Comparison of ENCODE assay signal across 11 mouse cellular contexts in the genomic region with DNA sequence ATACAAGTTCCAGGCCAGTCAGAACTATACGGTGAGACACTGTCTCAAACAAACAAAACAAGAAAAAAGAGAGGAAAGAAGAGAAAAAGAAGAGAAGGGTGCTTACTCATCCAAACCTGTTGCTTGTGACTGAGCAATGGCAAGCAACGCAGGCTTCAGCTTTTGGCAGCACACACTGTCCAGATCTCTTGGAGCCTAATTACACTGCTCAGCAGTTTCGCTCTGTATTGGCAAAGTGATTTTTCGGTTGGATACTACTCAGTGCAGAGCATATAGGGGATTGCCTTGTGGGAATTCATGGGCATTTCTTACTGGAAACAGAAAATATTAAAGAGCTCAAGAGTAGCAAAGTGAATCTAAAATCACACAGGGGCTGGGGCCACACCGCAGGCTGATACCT. TPM values are rescaled to one million over a fixed set of nuclear protein-coding genes. Genes with fewer than 3 reads are reported as not detected.
A peak's percentile ranks its signal among the peaks of the same experiment; 100 is the strongest.
DNase-seq lines count a peak whose midpoint lies in the region; ATAC-seq and TF ChIP-seq lines count a peak whose summit lies in the region.
"Had no signal": no experiment of that assay in that cellular context is flagged by ENCODE, and none has a peak within 500 bp of the region (broad histone marks: within the 10 kb centered on the region; RNA-seq: fewer than 3 reads in every experiment).

No protein-coding gene starts in this region.

- intact Hi-C loops in gastrocnemius, postnatal 14 days (cut with DNase I; ENCODE audit: low total_unique reads): no loop called here

- no peaks in the 10 kb centered on the region for H3K27me3 ChIP-seq in liver, embryonic 11.5 days (replicated peaks; ENCODE audit: control insufficient read depth, insufficient read depth, low read length)
- H3K27me3 ChIP-seq in midbrain, embryonic 15.5 days (replicated peaks): no peaks in the 10 kb centered on the region
- H3K27me3 ChIP-seq: hindbrain, embryonic 12.5 days had no signal

- 74% methylated on average over 5 of the region's 5 CpGs for WGBS in lung, adult 2 months
- 76% methylated on average over 5 of the region's 5 CpGs for WGBS in liver, embryonic 11.5 days
- WGBS in midbrain, embryonic 15.5 days: 74% methylated on average over 5 of the region's 5 CpGs

- H3K9ac ChIP-seq in liver, embryonic 11.5 days (ENCODE audit: low read depth, low read length): no peak overlapping the region
- H3K9ac ChIP-seq in midbrain, embryonic 15.5 days: no peak overlapping the region
- H3K9ac ChIP-seq: hindbrain, embryonic 12.5 days; liver, embryonic 14.5 days had no signal

- H3K4me1 ChIP-seq in lung, adult 2 months (ENCODE audit: control insufficient read depth, insufficient read depth, low read length): no peaks in the 10 kb centered on the region
- H3K4me1 ChIP-seq in liver, embryonic 11.5 days (replicated peaks; ENCODE audit: control insufficient read depth, insufficient read depth, low read length): no peaks in the 10 kb centered on the region; the same call in 1 of the 2 replicates
- H3K4me1 ChIP-seq in midbrain, embryonic 15.5 days: peaks cover 17% of the 10 kb centered on the region

- no peak for TF ChIP-seq POLR2A in lung, adult 2 months (IDR thresholded peaks at IDR 0.05; ENCODE audit: borderline replicate concordance, extremely low read depth, low read depth, low read length)

- DNase-seq in gastrocnemius, adult 18-20 months (ENCODE audit: low spot score): peak; percentile 79
- DNase-seq in gastrocnemius, postnatal 14 days: no peak
- peak; percentile 9 to 18 for DNase-seq in lung, adult 18-20 months
- no peak for DNase-seq in lung, adult 2 months
- peak; percentile 43 to 53 for DNase-seq in cerebellum, postnatal 10 days
- DNase-seq in lung, postnatal 14 days: peak; percentile 13
- DNase-seq in liver, embryonic 11.5 days (ENCODE audit: low spot score): no peak
- DNase-seq: right cerebral cortex, postnatal 4 days had no signal

- TF ChIP-seq CTCF in lung, adult 2 months (IDR thresholded peaks at IDR 0.05; ENCODE audit: insufficient read depth, low read length): no peak

- H3K4me2 ChIP-seq in liver, embryonic 11.5 days: no peak overlapping the region
- H3K4me2 ChIP-seq in midbrain, embryonic 15.5 days: no peak overlapping the region
- H3K4me2 ChIP-seq: hindbrain, embryonic 12.5 days had no signal

- no peaks in the 10 kb centered on the region for H3K36me3 ChIP-seq in liver, embryonic 11.5 days (ENCODE audit: control insufficient read depth, insufficient read depth, low read length)
- H3K36me3 ChIP-seq in midbrain, embryonic 15.5 days (replicated peaks): no peaks in the 10 kb centered on the region
- H3K36me3 ChIP-seq: hindbrain, embryonic 12.5 days had no signal

- H3K4me3 ChIP-seq in lung, adult 2 months (replicated peaks; ENCODE audit: extremely low read depth, low read depth, low read length): no peak overlapping the region
- no peak overlapping the region for H3K4me3 ChIP-seq in liver, embryonic 11.5 days (ENCODE audit: low read depth, low read length)
- no peak overlapping the region for H3K4me3 ChIP-seq in midbrain, embryonic 15.5 days
- H3K4me3 ChIP-seq: hindbrain, embryonic 12.5 days had no signal

- H3K9me3 ChIP-seq in liver, embryonic 11.5 days (ENCODE audit: control insufficient read depth, low read length): no peaks in the 10 kb centered on the region
- no peaks in the 10 kb centered on the region for H3K9me3 ChIP-seq in midbrain, embryonic 15.5 days
- H3K9me3 ChIP-seq: hindbrain, embryonic 12.5 days had no signal

- no peak for ATAC-seq in liver, embryonic 11.5 days (replicated peaks; ENCODE audit: low FRiP score)
- no peak for ATAC-seq in midbrain, embryonic 15.5 days (replicated peaks)

- H3K27ac ChIP-seq in liver, embryonic 11.5 days (ENCODE audit: low read depth, low read length): no peak overlapping the region
- no peak overlapping the region for H3K27ac ChIP-seq in midbrain, embryonic 15.5 days
- H3K27ac ChIP-seq: hindbrain, embryonic 12.5 days; liver, embryonic 14.5 days had no signal

RNA-seq across cellular contexts. Expression of a gene that starts 6.9 kb away (rescaled TPM):
- 10 to 100 TPM; 10.7 to 21.0 TPM for total RNA-seq in gastrocnemius, adult 18-20 months (2021)
- total RNA-seq in gastrocnemius, postnatal 14 days (2021): 1 to 10 TPM; 1.1 to 1.5 TPM
- polyA plus RNA-seq in lung, adult 2 months (2012; rRNA removed): 0.59 and 1.0 TPM in 2 replicates
- polyA plus RNA-seq in liver, embryonic 11.5 days (2014; fragmentation: Nextera tagmentation; extraction: Ambion mirVana): 2.3 and 2.4 TPM in 2 replicates
- polyA plus RNA-seq in midbrain, embryonic 15.5 days (2015; fragmentation: Nextera tagmentation; extraction: Ambion mirVana): 31.7 and 35.1 TPM in 2 replicates

RNA-seq across cellular contexts. Expression of a gene that starts 47.2 kb away (rescaled TPM):
- total RNA-seq in gastrocnemius, adult 18-20 months (2021): 1 to 10 TPM; 3.0 to 3.9 TPM
- total RNA-seq in gastrocnemius, postnatal 14 days (2021): 1 to 10 TPM; 1.6 to 1.8 TPM
- polyA plus RNA-seq in lung, adult 2 months (2012; rRNA removed): 2.8 and 3.8 TPM in 2 replicates
- polyA plus RNA-seq in liver, embryonic 11.5 days (2014; fragmentation: Nextera tagmentation; extraction: Ambion mirVana): 12.5 and 13.6 TPM in 2 replicates
- polyA plus RNA-seq in midbrain, embryonic 15.5 days (2015; fragmentation: Nextera tagmentation; extraction: Ambion mirVana): 5.1 and 5.2 TPM in 2 replicates

Comparison
In these comparisons a context has a peak if more than half of its experiments do, and no peak if none do; other contexts are left out.
1. DNase-seq: peak in gastrocnemius, adult 18-20 months (single experiment), lung, adult 18-20 months (2 of 2), cerebellum, postnatal 10 days (2 of 2) and lung, postnatal 14 days (single experiment); none in gastrocnemius, postnatal 14 days (single experiment), lung, adult 2 months (single experiment) and liver, embryonic 11.5 days (single experiment).